Mouse (Mus musculus) R1 (cell line): ENCODE results near the gene Prrt2.

Experiments
- DNase-seq: peaks from one replicate; pipeline ENCODE4 v3.0.0-alpha.2; 2018; ENCODE audit warnings: low read depth, low spot score

Gene Prrt2

GRCm38 (mm10) chr7:127020031-127020430 lies 980 bp downstream of the Prrt2 start:
- DNase-seq: no peak

GRCm38 (mm10) chr7:127019306-127019960 lies 1.6 kb downstream of the Prrt2 start:
- DNase-seq: no peak

GRCm38 (mm10) chr7:127018416-127019305 lies 2.4 kb downstream of the Prrt2 start:
- no peak for DNase-seq

GRCm38 (mm10) chr7:127017950-127018345 lies 3.1 kb downstream of the Prrt2 start:
- no peak for DNase-seq

- peak; percentile 100 for DNase-seq
Observed at GRCm38 (mm10) chr7:127016971-127017949, 3.8 kb downstream of the Prrt2 start, which contains the start of gene Pagr1a. Gene Pagr1a (minus strand): TSS chr7:127017352.

- peak; percentile 51 for DNase-seq
Observed at GRCm38 (mm10) chr7:127016486-127016938, 4.5 kb downstream of the Prrt2 start.

- no peak for DNase-seq
Observed at GRCm38 (mm10) chr7:127016481-127016485, 4.7 kb downstream of the Prrt2 start, which contains the start of gene Pagr1b. Gene Pagr1b (minus strand): TSS chr7:127016484.

GRCm38 (mm10) chr7:127016081-127016480 lies 4.9 kb downstream of the Prrt2 start:
- DNase-seq: peak; percentile 97

- DNase-seq: no peak
Observed at GRCm38 (mm10) chr7:127014993-127015392, 6.0 kb downstream of the Prrt2 start.

- DNase-seq: peak; percentile 83
Observed at GRCm38 (mm10) chr7:127014320-127014719, 6.7 kb downstream of the Prrt2 start, which contains the start of gene Mvp. Gene Mvp (minus strand): TSS chr7:127014621.

GRCm38 (mm10) chr7:127013385-127013784 lies 7.6 kb downstream of the Prrt2 start:
- DNase-seq: no peak

GRCm38 (mm10) chr7:127012845-127013244 lies 8.2 kb downstream of the Prrt2 start:
- DNase-seq: no peak

- no peak for DNase-seq
Observed at GRCm38 (mm10) chr7:127012374-127012773, 8.6 kb downstream of the Prrt2 start.

GRCm38 (mm10) chr7:127011717-127012116 lies 9.3 kb downstream of the Prrt2 start:
- DNase-seq: peak; percentile 61

- no peak for DNase-seq
Observed at GRCm38 (mm10) chr7:127011051-127011450, 10.0 kb downstream of the Prrt2 start.

GRCm38 (mm10) chr7:127009307-127010085 lies 11.5 kb downstream of the Prrt2 start:
- DNase-seq: no peak

GRCm38 (mm10) chr7:127008239-127009019 lies 12.6 kb downstream of the Prrt2 start:
- DNase-seq: peak; percentile 83

GRCm38 (mm10) chr7:127007313-127008024 lies 13.5 kb downstream of the Prrt2 start:
- no peak for DNase-seq

GRCm38 (mm10) chr7:127004122-127004875 lies 16.7 kb downstream of the Prrt2 start:
- DNase-seq: peak; percentile 56
